Mouse (Mus musculus) embryonic stem cell, embryonic (primary cell): ENCODE results near the gene Ezh1.

Source experiments
- CTCF ChIA-PET, 4 experiments: fragments of 300-600 bp in 2 of 4; fragments of 350-600 bp in 2 of 4; sonication (Branson Sonifier 250); formaldehyde crosslinking; loops; one replicate each; lab custom pipeline; 2022; ENCODE audit warnings: inconsistent platforms in 2 of 4; lab: Charles Lee
- POLR2A ChIA-PET, 4 experiments: fragments of 300-600 bp in 2 of 4; fragments of 350-600 bp in 2 of 4; sonication (Branson Sonifier 250); formaldehyde crosslinking; loops; one replicate each; lab custom pipeline; 2022; ENCODE audit warnings: antibody characterized with exemption in 4 of 4, inconsistent platforms in 1 of 4; lab: Charles Lee

Ezh1 gene

GRCm38 (mm10) chr11:101164677-101165580 is 61.3 kb downstream of the Ezh1 start:
- POLR2A ChIA-PET = interaction anchor here (0.6 to 4.2 kb wide), 27 partner anchors 8 to 638 kb away, joined by 3 to 23 read pairs (median 4); partner anchors contain the start of genes Ccr10 (in 2 of the 4), Retreg3 (in 2 of the 4), Rpl27 (in 2 of the 4) and Tubg1 (in 2 of the 4)
- CTCF ChIA-PET = interaction anchor here (0.5 to 4.1 kb wide), 11 partner anchors 10 to 463 kb away, joined by 3 to 48 read pairs (median 4); partner anchors contain the start of genes Becn1 (in 2 of the 4) and Ccr10 (in 2 of the 4)

GRCm38 (mm10) chr11:101164351-101164665 is 62.0 kb downstream of the Ezh1 start:
- ChIA-PET CTCF (interaction anchor here in 3 of 4 experiments (0.6 to 4.1 kb wide), 11 partner anchors 11 to 138 kb away, joined by 3 to 48 read pairs (median 3); partner anchors contain the start of genes Becn1 (in 2 of the 3) and Ccr10 (in 2 of the 3)), POLR2A (interaction anchor here (0.6 to 4.2 kb wide), 26 partner anchors 7 to 637 kb away, joined by 3 to 23 read pairs (median 5); partner anchors contain the start of genes Ccr10 (in 2 of the 4), Plekhh3 (in 2 of the 4), Retreg3 (in 2 of the 4) and Rpl27 (in 2 of the 4))

DNA sequence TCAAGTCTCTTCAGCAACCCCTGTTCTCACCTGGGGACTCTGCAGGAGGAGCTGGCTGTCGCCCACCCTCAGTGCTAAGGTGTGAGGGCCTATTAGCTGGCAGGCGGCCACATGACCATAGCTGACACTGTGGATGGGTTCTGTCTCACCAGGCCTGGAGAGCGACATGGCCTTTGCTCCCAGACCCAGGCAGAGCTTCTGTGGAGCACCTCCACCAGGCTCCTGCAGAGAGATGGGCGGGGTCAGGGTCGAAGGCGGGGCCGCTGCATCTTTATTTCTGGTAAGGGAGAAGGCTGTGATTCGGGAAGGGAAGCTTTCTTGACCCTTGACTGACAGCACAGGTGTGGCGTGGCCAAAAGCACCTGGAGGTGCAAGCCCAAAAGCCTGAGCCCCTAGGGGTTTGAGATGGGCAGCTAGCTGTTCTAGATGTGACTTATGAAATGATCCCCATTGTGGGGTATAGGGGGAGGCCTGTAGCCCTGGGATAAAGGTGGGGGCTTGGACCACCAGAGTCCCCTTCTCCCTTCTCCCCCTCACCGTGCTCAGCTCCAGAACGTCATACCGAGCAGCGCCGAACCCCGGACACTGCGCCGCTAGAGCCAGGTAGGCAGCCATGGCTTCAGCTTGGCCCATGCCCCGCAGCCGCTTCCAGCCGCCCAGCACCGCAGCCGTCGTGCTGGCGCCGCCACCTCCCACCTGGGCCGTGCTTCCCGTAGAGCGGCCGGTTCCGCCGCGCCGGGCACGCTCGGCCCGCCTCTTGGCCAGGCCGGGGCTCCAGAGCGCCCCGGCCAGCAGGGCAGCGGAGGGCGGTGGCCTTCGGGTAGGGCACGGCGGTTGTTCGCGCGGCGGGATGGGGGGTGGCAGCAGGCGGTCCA is 62.5 kb downstream of the Ezh1 start:
- ChIA-PET POLR2A (interaction anchor here (0.5 to 4.2 kb wide), 33 partner anchors 8 to 1832 kb away, joined by 3 to 23 read pairs (median 5); partner anchors contain the start of genes Plekhh3 (in 3 of the 4), Retreg3 (in 2 of the 4), Tubg1 (in 2 of the 4) and Acly (in 1 of the 4)), CTCF (interaction anchor here (0.5 to 4.1 kb wide), 21 partner anchors 8 to 183 kb away, joined by 3 to 48 read pairs (median 4); partner anchors contain the start of genes Ccr10 (in 2 of the 4), Psmc3ip (in 2 of the 4), Becn1 (in 1 of the 4) and Plekhh3 (in 1 of the 4))

GRCm38 (mm10) chr11:101162772-101163171 is 63.5 kb downstream of the Ezh1 start:
- POLR2A ChIA-PET = interaction anchor here (0.6 to 4.2 kb wide), 24 partner anchors 9 to 1833 kb away, joined by 3 to 23 read pairs (median 4); partner anchors contain the start of genes Plekhh3 (in 3 of the 4), Retreg3 (in 2 of the 4), Tubg1 (in 2 of the 4) and Ccr10 (in 1 of the 4)

GRCm38 (mm10) chr11:101162301-101162700 is 64.0 kb downstream of the Ezh1 start:
- POLR2A ChIA-PET = interaction anchor here (0.6 to 4.2 kb wide), 12 partner anchors 9 to 74 kb away, joined by 3 to 23 read pairs (median 4); partner anchors contain the start of genes Plekhh3 (in 2 of the 4), Ccr10 (in 1 of the 4), Cntnap1 (in 1 of the 4) and Mlx (in 1 of the 4)
- CTCF ChIA-PET = interaction anchor here (0.5 to 4.1 kb wide), 8 partner anchors 13 to 219 kb away, joined by 3 to 48 read pairs (median 4); partner anchors contain the start of gene Ccr10 (in 2 of the 4)

More at GRCm38 (mm10) chr11:101162772-101163171, 63.5 kb downstream of the Ezh1 start:
- CTCF ChIA-PET = interaction anchor here in 3 of 4 experiments (0.6 to 4.1 kb wide), 15 partner anchors 9 to 201 kb away, joined by 3 to 48 read pairs (median 4); partner anchors contain the start of genes Ccr10 (in 2 of the 3), Psmc3ip (in 2 of the 3) and Plekhh3 (in 1 of the 3)

GRCm38 (mm10) chr11:101161551-101161950 is 64.7 kb downstream of the Ezh1 start:
- POLR2A ChIA-PET = interaction anchor here in 3 of 4 experiments (0.7 to 4.2 kb wide), 7 partner anchors 10 to 41 kb away, joined by 3 to 23 read pairs (median 6); partner anchors contain the start of genes Plekhh3 (in 2 of the 3), Ccr10 (in 1 of the 3), Cntnap1 (in 1 of the 3) and Retreg3 (in 1 of the 3)
- CTCF ChIA-PET = interaction anchor here in 3 of 4 experiments (1.0 to 2.0 kb wide), 5 partner anchors 10 to 40 kb away, joined by 3 to 8 read pairs (median 4); partner anchors contain the start of gene Plekhh3 (in 1 of the 3)

- CTCF ChIA-PET = interaction anchor here in 3 of 4 experiments (0.6 to 2.0 kb wide), 6 partner anchors 10 to 40 kb away, joined by 3 to 8 read pairs (median 4); partner anchors contain the start of gene Plekhh3 (in 1 of the 3)
- POLR2A ChIA-PET = interaction anchor here in 3 of 4 experiments (0.6 to 3.1 kb wide), 8 partner anchors 10 to 41 kb away, joined by 3 to 10 read pairs (median 4); partner anchors contain the start of genes Plekhh3 (in 2 of the 3), Ccr10 (in 1 of the 3), Cntnap1 (in 1 of the 3) and Retreg3 (in 1 of the 3)
These were observed 65.2 kb downstream of the Ezh1 start for GRCm38 (mm10) chr11:101160981-101161505.

GRCm38 (mm10) chr11:101160151-101160550 is 66.1 kb downstream of the Ezh1 start:
- CTCF ChIA-PET = interaction anchor here in 1 of 4 experiments (2.0 kb wide), 1 partner anchor 29 kb away, joined by 8 read pairs; no protein-coding TSS in a partner anchor
- POLR2A ChIA-PET = interaction anchor here in 2 of 4 experiments (1.3 to 2.1 kb wide), 3 partner anchors 11 kb away, joined by 3 to 8 read pairs (median 5); partner anchors contain the start of gene Plekhh3 (in 2 of the 2)

- ChIA-PET CTCF (interaction anchor here (0.5 to 2.4 kb wide), 16 partner anchors 12 to 1721 kb away, joined by 3 to 10 read pairs (median 3); partner anchors contain the start of gene Rpl27 (in 1 of the 4)), POLR2A (interaction anchor here in 3 of 4 experiments (0.7 to 2.9 kb wide), 12 partner anchors 8 to 36 kb away, joined by 3 to 11 read pairs (median 4); partner anchors contain the start of genes Plekhh3 (in 2 of the 3), Retreg3 (in 2 of the 3), Tubg1 (in 2 of the 3) and Cntnap1 (in 1 of the 3))
These were observed 70.4 kb downstream of the Ezh1 start, which contains the start of gene Tubg2 for GRCm38 (mm10) chr11:101155728-101156371. Tubg2 (plus strand) TSS chr11:101155907.

GRCm38 (mm10) chr11:101155151-101155550 is 71.1 kb downstream of the Ezh1 start:
- ChIA-PET POLR2A (interaction anchor here in 3 of 4 experiments (0.6 to 2.9 kb wide), 6 partner anchors 8 to 536 kb away, joined by 3 to 11 read pairs (median 4); partner anchors contain the start of genes Nkiras2 (in 1 of the 3) and Plekhh3 (in 1 of the 3)), CTCF (interaction anchor here (0.5 to 2.4 kb wide), 10 partner anchors 22 to 318 kb away, joined by 3 to 10 read pairs (median 3); no protein-coding TSS in a partner anchor)

DNA sequence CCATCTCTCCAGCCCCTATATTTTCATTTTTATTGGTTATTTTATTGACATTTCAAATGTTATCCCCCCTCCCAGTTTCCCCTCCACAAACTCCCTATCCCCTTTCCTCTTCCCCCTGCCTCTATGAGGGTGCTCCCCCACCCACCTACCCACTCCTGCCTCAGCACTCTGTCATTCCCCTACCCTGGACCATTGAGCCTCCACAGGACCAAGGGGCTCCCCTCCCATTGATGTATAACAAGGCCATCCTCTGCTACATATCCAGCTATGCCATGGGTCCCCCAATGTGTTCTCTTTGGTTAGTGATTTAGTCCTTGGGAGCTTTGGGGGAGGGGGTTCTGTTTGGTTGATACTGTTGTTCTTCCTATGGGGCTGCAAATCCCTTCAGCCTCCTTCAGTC is 71.6 kb downstream of the Ezh1 start:
- POLR2A ChIA-PET = interaction anchor here in 3 of 4 experiments (0.6 to 2.9 kb wide), 6 partner anchors 8 to 535 kb away, joined by 3 to 11 read pairs (median 6); partner anchors contain the start of genes Cntnap1 (in 1 of the 3), Nkiras2 (in 1 of the 3) and Plekhh3 (in 1 of the 3)
- CTCF ChIA-PET = interaction anchor here (0.5 to 2.2 kb wide), 4 partner anchors 9 to 318 kb away, joined by 3 to 8 read pairs (median 4); no protein-coding TSS in a partner anchor

GRCm38 (mm10) chr11:101152825-101153224 is 73.4 kb downstream of the Ezh1 start:
- CTCF ChIA-PET = interaction anchor here in 3 of 4 experiments (0.7 to 2.2 kb wide), 5 partner anchors 11 to 24 kb away, joined by 3 to 6 read pairs (median 5); no protein-coding TSS in a partner anchor
- POLR2A ChIA-PET = interaction anchor here in 2 of 4 experiments (0.6 to 2.5 kb wide), 7 partner anchors 9 to 625 kb away, joined by 3 to 10 read pairs (median 4); partner anchors contain the start of genes Acly (in 1 of the 2) and Cntnap1 (in 1 of the 2)

GRCm38 (mm10) chr11:101151063-101151462 is 75.2 kb downstream of the Ezh1 start:
- ChIA-PET CTCF (interaction anchor here in 3 of 4 experiments (0.6 to 1.9 kb wide), 14 partner anchors 11 to 528 kb away, joined by 3 to 11 read pairs (median 4); partner anchors contain the start of genes Atp6v0a1 (in 1 of the 3), Naglu (in 1 of the 3) and Plekhh3 (in 1 of the 3)), POLR2A (interaction anchor here in 2 of 4 experiments (0.6 to 1.0 kb wide), 3 partner anchors 10 to 423 kb away, joined by 3 to 9 read pairs (median 3); no protein-coding TSS in a partner anchor)
